Mouse (Mus musculus): ENCODE measurements around the gene Trim9. TPM values are rescaled to one million over a fixed set of nuclear protein-coding genes. Genes with fewer than 3 reads are reported as not detected.

Gene Trim9
- polyA plus RNA-seq, 1 experiment, result not detected

- no peak overlapping the region for H3K4me3 ChIP-seq (ENCODE audit: insufficient read depth, low read depth, low read length)
- H3K4me1 ChIP-seq (ENCODE audit: control insufficient read depth, insufficient read depth, insufficient read length, low read length), result no peaks in the 10 kb centered on the region; the same call in 1 of the 2 replicates
- H3K27ac ChIP-seq (replicated peaks; ENCODE audit: low read depth, low read length), result no peak overlapping the region
These were observed 126.0 kb downstream of the Trim9 start for GRCm38 (mm10) chr12:70221425-70221824.

GRCm38 (mm10) chr12:70218795-70219540 lies 128.4 kb downstream of the Trim9 start:
- Histone ChIP-seq H3K27ac (replicated peaks; ENCODE audit: low read depth, low read length) (no peak overlapping the region), H3K4me3 (ENCODE audit: insufficient read depth, low read depth, low read length) (no peak overlapping the region), H3K4me1 (ENCODE audit: control insufficient read depth, insufficient read depth, insufficient read length, low read length) (no peaks in the 10 kb centered on the region)

- Histone ChIP-seq H3K4me1 (ENCODE audit: control insufficient read depth, insufficient read depth, insufficient read length, low read length) (no peaks in the 10 kb centered on the region), H3K27ac (replicated peaks; ENCODE audit: low read depth, low read length) (no peak overlapping the region), H3K4me3 (ENCODE audit: insufficient read depth, low read depth, low read length) (no peak overlapping the region)
These were observed 131.1 kb downstream of the Trim9 start for GRCm38 (mm10) chr12:70216229-70216800.

- no peaks in the 10 kb centered on the region for H3K4me1 ChIP-seq (ENCODE audit: control insufficient read depth, insufficient read depth, insufficient read length, low read length)
- no peak overlapping the region for H3K4me3 ChIP-seq (ENCODE audit: insufficient read depth, low read depth, low read length)
These were observed 133.1 kb downstream of the Trim9 start for GRCm38 (mm10) chr12:70214281-70214680.

GRCm38 (mm10) chr12:70213601-70214000 lies 133.8 kb downstream of the Trim9 start:
- Histone ChIP-seq H3K4me1 (ENCODE audit: control insufficient read depth, insufficient read depth, insufficient read length, low read length) (no peaks in the 10 kb centered on the region), H3K27ac (replicated peaks; ENCODE audit: low read depth, low read length) (no peak overlapping the region), H3K4me3 (ENCODE audit: insufficient read depth, low read depth, low read length) (no peak overlapping the region)

More at GRCm38 (mm10) chr12:70214281-70214680, 133.1 kb downstream of the Trim9 start:
- H3K27ac ChIP-seq (replicated peaks; ENCODE audit: low read depth, low read length), result no peak overlapping the region

- H3K4me1 ChIP-seq (ENCODE audit: control insufficient read depth, insufficient read depth, insufficient read length, low read length), result no peaks in the 10 kb centered on the region
These were observed 134.9 kb downstream of the Trim9 start for GRCm38 (mm10) chr12:70212501-70212900.

GRCm38 (mm10) chr12:70208214-70208613 lies 139.2 kb downstream of the Trim9 start:
- no peak overlapping the region for H3K4me3 ChIP-seq (ENCODE audit: insufficient read depth, low read depth, low read length)
- H3K4me1 ChIP-seq (ENCODE audit: control insufficient read depth, insufficient read depth, insufficient read length, low read length), result no peaks in the 10 kb centered on the region
- no peak overlapping the region for H3K27ac ChIP-seq (replicated peaks; ENCODE audit: low read depth, low read length)

More at GRCm38 (mm10) chr12:70212501-70212900, 134.9 kb downstream of the Trim9 start:
- no peak overlapping the region for H3K27ac ChIP-seq (replicated peaks; ENCODE audit: low read depth, low read length)
- no peak overlapping the region for H3K4me3 ChIP-seq (ENCODE audit: insufficient read depth, low read depth, low read length)

GRCm38 (mm10) chr12:70204433-70204832 lies 143.0 kb downstream of the Trim9 start:
- no peak overlapping the region for H3K27ac ChIP-seq (replicated peaks; ENCODE audit: low read depth, low read length)
- no peak overlapping the region for H3K4me3 ChIP-seq (ENCODE audit: insufficient read depth, low read depth, low read length)
- no peaks in the 10 kb centered on the region for H3K4me1 ChIP-seq (ENCODE audit: control insufficient read depth, insufficient read depth, insufficient read length, low read length)

GRCm38 (mm10) chr12:70201926-70202529 lies 145.4 kb downstream of the Trim9 start:
- Histone ChIP-seq H3K4me3 (ENCODE audit: insufficient read depth, low read depth, low read length) (no peak overlapping the region), H3K27ac (replicated peaks; ENCODE audit: low read depth, low read length) (no peak overlapping the region), H3K4me1 (ENCODE audit: control insufficient read depth, insufficient read depth, insufficient read length, low read length) (no peaks in the 10 kb centered on the region)

- no peak overlapping the region for H3K4me3 ChIP-seq (ENCODE audit: insufficient read depth, low read depth, low read length)
- H3K4me1 ChIP-seq (ENCODE audit: control insufficient read depth, insufficient read depth, insufficient read length, low read length), result peaks cover 9% of the 10 kb centered on the region
- no peak overlapping the region for H3K27ac ChIP-seq (replicated peaks; ENCODE audit: low read depth, low read length)
These were observed 151.1 kb downstream of the Trim9 start for GRCm38 (mm10) chr12:70196341-70196740.

- Histone ChIP-seq H3K4me3 (ENCODE audit: insufficient read depth, low read depth, low read length) (no peak overlapping the region), H3K4me1 (ENCODE audit: control insufficient read depth, insufficient read depth, insufficient read length, low read length) (peaks cover 9% of the 10 kb centered on the region), H3K27ac (replicated peaks; ENCODE audit: low read depth, low read length) (no peak overlapping the region)
These were observed 152.0 kb downstream of the Trim9 start for GRCm38 (mm10) chr12:70195426-70195825.

Other genes starting within 250 kb of the Trim9 start
- 3.2 and 5.2 TPM in 2 replicates for gene Nin, start 233.9 kb downstream of the Trim9 start, polyA plus RNA-seq (2012; ENCODE audit: insufficient read depth, insufficient read length, missing spikeins)
- not detected in 2 replicates for gene Abhd12b, start 193.5 kb downstream of the Trim9 start, polyA plus RNA-seq (2012; ENCODE audit: insufficient read depth, insufficient read length, missing spikeins)
- 660 and 992 TPM in 2 replicates for gene Pygl, start 116.1 kb downstream of the Trim9 start, polyA plus RNA-seq (2012; ENCODE audit: insufficient read depth, insufficient read length, missing spikeins)
- 24.3 and 35.5 TPM in 2 replicates for gene Tmx1, start 105.5 kb upstream of the Trim9 start, polyA plus RNA-seq (2012; ENCODE audit: insufficient read depth, insufficient read length, missing spikeins)

All from brown adipose tissue, adult 24 weeks (tissue).